Mouse (Mus musculus): ENCODE measurements around the gene Dmbt1.

- TF ChIP-seq EP300 (IDR thresholded peaks at IDR 0.05; ENCODE audit: insufficient read depth, low read depth, low read length) (no peak), CTCF (IDR thresholded peaks at IDR 0.05; ENCODE audit: low read depth, low read length) (no peak)
Measured at GRCm38 (mm10) chr7:131007221-131007620, 24.6 kb upstream of the Dmbt1 start.
